Mouse (Mus musculus): Measurements from ENCODE around the gene Olfr1164.

- TF ChIP-seq CTCF (IDR thresholded peaks at IDR 0.05; ENCODE audit: borderline replicate concordance, insufficient read depth, low read depth, low read length) (no peak), POLR2A (IDR thresholded peaks at IDR 0.05; ENCODE audit: borderline replicate concordance, insufficient read depth, low read length) (no peak)
These were observed 42.7 kb downstream of the Olfr1164 start, which contains the start of gene Olfr1162 for GRCm38 (mm10) chr2:88051029-88051428.

All from cerebellum, adult 2 months (tissue).